ENCODE assay signal across 7 mouse cellular contexts in genomic region chr7:29309221-29309721, GRCm38 (mm10). TPM values are rescaled to one million over a fixed set of nuclear protein-coding genes. Genes with fewer than 3 reads are reported as not detected.
DNase-seq lines count a peak whose midpoint lies in the region; ATAC-seq lines count a peak whose summit lies in the region.

No protein-coding gene starts in this region.

- peak overlapping the region; percentile 90 for H3K4me3 ChIP-seq in midbrain, embryonic 15.5 days

- peak; percentile 71 for DNase-seq in ovary, postnatal 36 days (ENCODE audit: low spot score)
- DNase-seq in ovary, postnatal 14 days (ENCODE audit: low spot score), result no peak
- peak; percentile 46 to 53 for DNase-seq in cerebellum, postnatal 14 days
- peak; percentile 41 for DNase-seq in kidney, postnatal 14 days
- DNase-seq in thymus, postnatal 14 days, result peak; percentile 64

- peaks cover 77% of the 10 kb centered on the region for H3K4me1 ChIP-seq in midbrain, embryonic 15.5 days

- no peaks in the 10 kb centered on the region for H3K9me3 ChIP-seq in midbrain, embryonic 15.5 days

- H3K9ac ChIP-seq in midbrain, embryonic 15.5 days, result peak overlapping the region; percentile 79

- H3K4me2 ChIP-seq in midbrain, embryonic 15.5 days, result peak overlapping the region; percentile 87

- peaks cover 12% of the 10 kb centered on the region; the same call in 1 of the 2 replicates for H3K36me3 ChIP-seq in midbrain, embryonic 15.5 days (replicated peaks)

- no peaks in the 10 kb centered on the region for H3K27me3 ChIP-seq in midbrain, embryonic 15.5 days (replicated peaks)

- peak overlapping the region; percentile 79 for H3K27ac ChIP-seq in midbrain, embryonic 15.5 days

- WGBS in midbrain, embryonic 15.5 days, result under 1% methylated on average over 35 of the region's 36 CpGs

- ATAC-seq in granulocyte monocyte progenitor cell, adult 5-6 weeks (replicated peaks; ENCODE audit: poor library complexity, severe bottlenecking), result peak; percentile 13; the same call in 1 of the 2 replicates
- no peak for ATAC-seq in midbrain, embryonic 15.5 days (replicated peaks)

RNA-seq across cellular contexts. Expression of gene Dpf1, which starts 5.5 kb away (rescaled TPM):
- not detected in 2 replicates for total RNA-seq in granulocyte monocyte progenitor cell, adult 5-6 weeks (2014; fragmentation: Nextera tagmentation)
- total RNA-seq in granulocyte monocyte progenitor cell, adult 5-6 weeks (2017), result 0.22 TPM in 1 of 2 replicates, not detected in the other
- polyA plus RNA-seq in midbrain, embryonic 15.5 days (2015; fragmentation: Nextera tagmentation; extraction: Ambion mirVana), result 256 and 261 TPM in 2 replicates

RNA-seq across cellular contexts. Expression of gene Ppp1r14a, which starts 20.2 kb away (rescaled TPM):
- not detected in 2 replicates for total RNA-seq in granulocyte monocyte progenitor cell, adult 5-6 weeks (2014; fragmentation: Nextera tagmentation)
- not detected in 2 replicates for total RNA-seq in granulocyte monocyte progenitor cell, adult 5-6 weeks (2017)
- polyA plus RNA-seq in midbrain, embryonic 15.5 days (2015; fragmentation: Nextera tagmentation; extraction: Ambion mirVana), result 3.3 and 4.3 TPM in 2 replicates

RNA-seq across cellular contexts. Expression of gene Spint2, which starts 27.6 kb away (rescaled TPM):
- 45.1 and 55.0 TPM in 2 replicates for total RNA-seq in granulocyte monocyte progenitor cell, adult 5-6 weeks (2014; fragmentation: Nextera tagmentation)
- total RNA-seq in granulocyte monocyte progenitor cell, adult 5-6 weeks (2017), result 24.4 and 29.9 TPM in 2 replicates
- polyA plus RNA-seq in midbrain, embryonic 15.5 days (2015; fragmentation: Nextera tagmentation; extraction: Ambion mirVana), result 72.4 and 77.3 TPM in 2 replicates
